Mouse (Mus musculus): ENCODE results near the gene G3bp1.

Gene G3bp1

DNA sequence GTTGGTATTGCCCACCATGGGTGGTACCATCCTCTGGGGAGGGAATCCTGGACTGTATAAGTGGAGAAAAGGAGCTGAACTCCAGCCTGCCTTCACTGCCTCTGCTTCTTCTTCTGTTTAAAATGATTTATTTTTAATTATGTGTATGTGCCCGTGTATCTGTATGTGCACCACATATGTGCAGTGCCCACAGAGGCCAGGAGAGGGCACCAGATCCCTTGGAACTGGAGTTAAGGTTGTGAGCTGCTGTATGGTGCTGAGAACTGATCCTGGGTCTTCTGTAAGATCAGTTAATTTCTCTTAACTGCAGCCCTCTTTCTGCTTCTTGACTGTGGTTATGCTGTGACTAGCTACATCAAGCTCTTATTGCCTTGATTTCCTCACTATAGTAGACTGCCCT is 76.2 kb downstream of the G3bp1 start:
- DNase-seq (ENCODE audit: low spot score in 2 of 2): no peak

Measured in right cerebral cortex, postnatal 10 days (tissue).